Comparison of ENCODE assay signal across 7 mouse cellular contexts in the genomic region with DNA sequence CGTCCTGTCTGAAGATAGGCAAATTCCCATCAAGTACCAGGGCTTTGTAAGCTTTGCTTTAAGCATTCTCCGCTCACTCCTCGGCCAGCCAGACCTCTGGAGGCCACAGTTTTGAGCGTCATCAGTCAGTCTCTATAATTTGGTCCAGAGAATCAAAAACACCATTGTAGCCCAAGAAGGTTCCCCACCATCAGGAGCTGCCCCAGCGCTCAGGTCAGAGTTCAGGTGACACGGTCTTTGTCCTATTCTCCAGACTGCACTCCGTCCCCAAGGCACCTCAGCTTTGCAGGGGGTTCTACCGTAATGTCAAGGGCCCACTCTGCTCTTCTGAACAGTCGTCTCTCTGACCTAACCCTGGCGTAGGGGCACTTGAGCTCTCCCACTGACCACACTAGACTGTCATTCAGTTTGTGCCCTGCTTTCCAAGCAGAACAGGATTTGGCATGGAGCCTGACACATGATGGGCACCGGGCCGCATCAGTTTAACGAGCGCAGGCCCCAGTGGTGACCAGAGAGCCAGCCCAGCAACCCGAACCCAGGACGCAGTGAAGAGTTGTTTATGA. TPM values are rescaled to one million over a fixed set of nuclear protein-coding genes. Genes with fewer than 3 reads are reported as not detected.
DNase-seq lines count a peak whose midpoint lies in the region; ATAC-seq and TF ChIP-seq lines count a peak whose summit lies in the region.

No protein-coding gene starts in this region.

- ATAC-seq in heart, embryonic 12.5 days (ENCODE audit: insufficient number of reproducible peaks, low FRiP score), result peak; percentile 48
- no peak for ATAC-seq in inflammation-experienced regulatory T-cells, adult 6 months

- peaks cover 3% of the 10 kb centered on the region for H3K4me1 ChIP-seq in thymus, adult 2 months (replicated peaks; ENCODE audit: control insufficient read depth, insufficient read depth, low read length)
- H3K4me1 ChIP-seq in heart, embryonic 12.5 days (replicated peaks), result peaks cover 13% of the 10 kb centered on the region

- no peak for DNase-seq in thymus, adult 2 months
- DNase-seq in thymus, postnatal 25 days, result no peak
- peak; percentile 78 to 86 for DNase-seq in cerebellum, postnatal 14 days
- peak; percentile 70 for DNase-seq in kidney, postnatal 14 days
- DNase-seq in lung, postnatal 4 days, result peak; percentile 47

- no peak overlapping the region for H3K27ac ChIP-seq in thymus, adult 2 months (ENCODE audit: control insufficient read depth, insufficient read depth, low read length)
- H3K27ac ChIP-seq in heart, embryonic 12.5 days (ENCODE audit: poor library complexity, severe bottlenecking), result no peak overlapping the region

- peak overlapping the region; percentile 89 for H3K4me2 ChIP-seq in heart, embryonic 12.5 days

- H3K27me3 ChIP-seq in thymus, adult 2 months (ENCODE audit: control insufficient read depth, insufficient read depth, low read length), result peaks cover 5% of the 10 kb centered on the region; the same call in 1 of the 2 replicates
- H3K27me3 ChIP-seq in heart, embryonic 12.5 days (replicated peaks), result peaks cover 24% of the 10 kb centered on the region

- H3K9ac ChIP-seq in heart, embryonic 12.5 days, result peak overlapping the region; percentile 86

- WGBS in thymus, adult 2 months, result 72% methylated on average over 16 of the region's 16 CpGs
- 20% methylated on average over 16 of the region's 16 CpGs for WGBS in heart, embryonic 12.5 days

- peak overlapping the region; percentile 52 for H3K4me3 ChIP-seq in thymus, adult 2 months (ENCODE audit: control insufficient read depth, insufficient read depth, low read length)
- H3K4me3 ChIP-seq in heart, embryonic 12.5 days, result peak overlapping the region; percentile 81

- H3K9me3 ChIP-seq in heart, embryonic 12.5 days (replicated peaks), result no peaks in the 10 kb centered on the region

- no peak for TF ChIP-seq CTCF in thymus, adult 2 months (IDR thresholded peaks at IDR 0.05; ENCODE audit: borderline replicate concordance, control insufficient read depth, extremely low read depth, insufficient read depth, low read length, poor library complexity)

- H3K36me3 ChIP-seq in thymus, adult 2 months (ENCODE audit: control insufficient read depth, insufficient read depth, low read length), result no peaks in the 10 kb centered on the region
- no peaks in the 10 kb centered on the region for H3K36me3 ChIP-seq in heart, embryonic 12.5 days

- no peak for TF ChIP-seq POLR2A in thymus, adult 2 months (IDR thresholded peaks at IDR 0.05; ENCODE audit: control insufficient read depth, extremely low read depth, insufficient read depth, low read length, poor library complexity)

RNA-seq across cellular contexts. Expression of gene Mras, which starts 1.5 kb away (rescaled TPM):
- polyA plus RNA-seq in thymus, adult 2 months (2012; rRNA removed), result 7.4 and 14.9 TPM in 2 replicates
- polyA plus RNA-seq in heart, embryonic 12.5 days (2016; fragmentation: Nextera tagmentation; extraction: Ambion mirVana), result 8.1 and 8.6 TPM in 2 replicates
- under 1 TPM in 1 of 3 experiments, not detected in 2; 0.32 TPM for polyA plus RNA-seq in inflammation-experienced regulatory T-cells, adult 6 months (2017; shearing (Covaris generic))

RNA-seq across cellular contexts. Expression of gene Nme9, which starts 15.6 kb away (rescaled TPM):
- 0.43 TPM in 1 of 2 replicates, not detected in the other for polyA plus RNA-seq in thymus, adult 2 months (2012; rRNA removed)
- polyA plus RNA-seq in heart, embryonic 12.5 days (2016; fragmentation: Nextera tagmentation; extraction: Ambion mirVana), result not detected in 2 replicates
- polyA plus RNA-seq in inflammation-experienced regulatory T-cells, adult 6 months (2017; shearing (Covaris generic)), result not detected

Comparison
In these comparisons a context has a peak if more than half of its experiments do, and no peak if none do; other contexts are left out.
1. DNase-seq: peak in cerebellum, postnatal 14 days (2 of 2), kidney, postnatal 14 days (single experiment) and lung, postnatal 4 days (2 of 2); none in thymus, adult 2 months (single experiment) and thymus, postnatal 25 days (single experiment).